Mouse (Mus musculus) layer of hippocampus, postnatal 25 days (tissue): ENCODE results near the gene Bhlha9. TPM values are rescaled to one million over a fixed set of nuclear protein-coding genes. Genes with fewer than 3 reads are reported as not detected.
"Not testable (repeated sequence)": the region's sequence is repeated elsewhere in the genome, so short reads cannot be mapped to it uniquely, and the experiment has no call there.

ENCODE experiments used
- DNase-seq, 2 experiments: peaks; one replicate each; pipeline ENCODE4 v3.0.0; 2022; ENCODE audit warnings: mixed read lengths in 2 of 2, low spot score in 1 of 2; ENCODE audit errors: extremely low spot score in 1 of 2
- total RNA-seq, 2 experiments: library from RNA; stranded (reverse); gene quantifications; 2 replicates each; pipeline ENCODE4 v1.2.3; 2021

The Bhlha9 gene
- total RNA-seq, 2 experiments from 2014 or later, result 5.4 TPM

GRCm38 (mm10) chr11:76659138-76659930 is 12.9 kb upstream of the Bhlha9 start:
- no peak for DNase-seq

DNA sequence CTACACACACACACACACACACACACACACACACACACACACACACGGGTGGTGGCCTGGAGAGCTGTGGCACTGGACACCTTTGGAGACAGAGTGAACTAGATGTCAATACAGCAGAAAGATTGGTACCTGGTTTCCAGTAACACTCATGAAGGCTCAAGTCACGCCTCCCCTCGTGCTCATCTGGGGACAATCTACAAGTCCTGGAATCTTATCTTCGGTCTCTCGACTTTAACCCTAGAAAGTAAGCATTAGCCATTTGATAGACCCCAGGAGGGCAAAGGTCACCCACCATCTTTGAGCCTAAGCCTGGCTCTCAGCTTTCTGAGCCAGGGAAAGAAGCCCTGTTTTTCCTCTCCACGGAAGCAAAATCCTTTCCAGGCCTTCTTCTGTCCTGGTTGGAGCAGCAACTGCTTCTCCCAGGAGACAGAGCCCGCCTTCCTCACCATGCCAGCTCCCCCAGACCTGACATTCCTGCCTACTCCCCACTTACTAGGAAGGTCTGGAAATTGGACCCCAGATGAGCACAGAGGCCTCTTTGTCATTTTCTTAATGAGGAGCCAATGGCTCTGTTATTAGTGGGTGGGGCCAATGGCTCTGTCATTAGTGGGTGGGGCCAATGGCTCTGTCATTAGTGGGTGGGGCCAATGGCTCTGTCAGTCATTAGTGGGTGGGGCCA is 10.3 kb upstream of the Bhlha9 start:
- DNase-seq, result no peak

- no peak for DNase-seq
Measured at GRCm38 (mm10) chr11:76666002-76666649, 6.1 kb upstream of the Bhlha9 start.

GRCm38 (mm10) chr11:76667807-76668206 is 4.5 kb upstream of the Bhlha9 start:
- no peak for DNase-seq

GRCm38 (mm10) chr11:76672561-76673384 is 503 bp downstream of the Bhlha9 start:
- DNase-seq, result peak; percentile 34 to 44

DNA sequence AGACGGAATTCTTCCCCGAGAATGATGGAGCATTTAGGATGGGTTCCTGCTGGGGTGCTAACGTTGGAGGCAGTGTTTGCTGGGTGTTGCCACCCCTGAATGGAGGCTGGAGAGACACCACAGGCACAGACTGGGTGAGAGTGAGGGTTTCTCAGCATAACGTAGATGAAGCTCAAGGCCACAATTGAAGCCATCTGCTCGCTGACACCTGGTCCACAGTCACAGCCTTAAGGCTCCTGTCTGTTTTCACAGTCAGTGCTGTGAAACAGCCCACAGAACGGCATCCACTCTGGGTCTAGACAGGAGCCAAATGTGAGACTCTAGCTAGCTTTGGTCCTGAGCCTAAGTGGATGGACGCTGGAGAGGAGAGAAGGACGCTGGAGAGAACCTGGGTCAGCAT is 1.9 kb downstream of the Bhlha9 start:
- DNase-seq, result no peak

GRCm38 (mm10) chr11:76674704-76675103 is 2.4 kb downstream of the Bhlha9 start:
- peak in 1 of 2 experiments; percentile 24 for DNase-seq

GRCm38 (mm10) chr11:76679508-76679907 is 7.2 kb downstream of the Bhlha9 start, which contains the start of gene Trarg1:
Gene Trarg1 (plus strand): TSS chr11:76679808.
- DNase-seq, result not testable (repeated sequence)

GRCm38 (mm10) chr11:76685604-76686003 is 13.3 kb downstream of the Bhlha9 start:
- no peak for DNase-seq

- DNase-seq, result no peak
Measured at GRCm38 (mm10) chr11:76692096-76692495, 19.8 kb downstream of the Bhlha9 start.

- DNase-seq, result no peak
Measured at GRCm38 (mm10) chr11:76695810-76696209, 23.5 kb downstream of the Bhlha9 start.

- no peak for DNase-seq
Measured at GRCm38 (mm10) chr11:76699626-76700025, 27.4 kb downstream of the Bhlha9 start.

GRCm38 (mm10) chr11:76707656-76708055 is 35.4 kb downstream of the Bhlha9 start:
- DNase-seq, result no peak

DNA sequence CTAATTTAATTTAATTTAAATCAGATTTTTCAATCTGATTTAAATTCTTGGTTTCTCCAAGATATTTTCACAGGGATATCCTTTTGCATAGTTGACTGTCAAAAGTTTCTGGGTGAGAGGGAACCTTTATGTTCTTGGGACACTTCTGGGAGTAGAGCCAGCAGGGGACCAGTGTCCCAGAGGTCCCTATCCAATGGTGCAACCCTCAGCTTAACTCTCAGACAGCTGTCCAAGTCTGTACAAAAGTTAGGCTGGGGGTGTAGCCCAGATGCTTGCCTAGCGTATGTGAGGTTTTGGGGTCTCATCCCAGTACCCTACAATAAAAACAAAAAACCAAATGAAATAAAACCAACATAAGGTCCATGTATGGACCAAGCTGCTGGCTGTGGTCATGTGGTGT is 35.8 kb downstream of the Bhlha9 start:
- no peak for DNase-seq

- DNase-seq, result no peak
Measured at GRCm38 (mm10) chr11:76708881-76709280, 36.6 kb downstream of the Bhlha9 start.

DNA sequence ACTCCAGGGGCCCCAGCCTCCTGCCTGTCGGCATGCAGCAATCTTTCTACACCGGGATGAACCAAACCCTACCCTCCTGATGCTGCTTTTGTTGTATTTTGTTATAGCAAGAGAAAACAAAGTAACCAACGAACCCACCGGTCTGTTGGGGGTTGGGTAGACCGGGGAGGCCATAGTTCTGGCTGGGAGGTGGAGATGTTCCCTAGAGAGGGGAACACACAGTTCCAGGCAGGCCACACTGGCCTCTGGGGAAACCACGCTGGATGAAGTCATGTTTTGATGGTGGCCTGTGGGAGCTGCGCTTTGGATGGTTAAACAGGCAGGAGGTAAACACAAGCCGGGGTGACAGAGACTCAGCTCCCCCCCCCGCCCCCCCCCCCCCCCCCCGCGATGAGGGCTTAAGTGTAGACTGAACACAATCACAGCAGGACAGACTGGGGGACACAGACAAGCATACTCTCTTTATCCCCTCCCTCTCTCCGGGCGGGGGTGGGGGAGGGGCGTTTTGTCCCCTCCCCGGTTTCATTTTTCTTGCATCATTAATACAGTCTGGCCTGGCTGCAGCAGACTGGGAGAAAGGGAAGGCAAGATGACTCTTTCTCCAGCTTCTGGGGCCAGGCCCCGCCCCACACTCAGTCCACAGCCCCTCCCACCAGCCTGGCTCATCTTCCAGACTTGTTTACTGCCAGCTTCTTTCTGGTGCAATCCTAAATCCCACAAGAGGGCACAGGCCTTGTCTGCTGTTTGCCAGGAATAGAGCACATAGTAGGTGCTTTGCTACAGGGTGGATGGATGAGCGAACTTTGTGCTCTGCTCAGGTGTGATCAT is 37.6 kb downstream of the Bhlha9 start:
- no peak for DNase-seq

DNA sequence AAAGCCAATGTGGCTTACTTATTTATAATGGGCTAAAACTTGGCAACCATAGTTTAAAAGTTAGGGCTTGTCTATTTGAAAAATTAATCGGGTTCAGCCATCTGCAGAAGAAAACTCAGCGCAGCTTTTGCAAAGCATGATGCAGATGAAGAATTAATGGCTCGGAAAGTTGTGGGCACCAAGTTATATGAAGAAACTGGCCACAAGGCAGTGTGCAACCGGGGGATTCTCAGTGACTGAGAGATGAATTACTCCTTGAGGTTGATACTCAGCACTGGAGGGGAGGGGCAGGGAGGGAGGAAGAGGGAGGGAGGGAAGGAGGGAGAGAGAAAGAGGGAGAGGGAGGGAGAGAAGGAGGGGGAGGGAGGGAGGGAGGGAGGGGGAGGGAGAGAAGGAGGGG is 44.7 kb downstream of the Bhlha9 start:
- DNase-seq, result no peak
